Mouse (Mus musculus): ENCODE data around the gene Kcnk16.

Gene Kcnk16

GRCm38 (mm10) chr14:20230063-20230491, 38.9 kb downstream of the Kcnk16 start:
- no peak for DNase-seq (ENCODE audit: low spot score)

GRCm38 (mm10) chr14:20229437-20229836, 39.6 kb downstream of the Kcnk16 start:
- no peak for DNase-seq (ENCODE audit: low spot score)

GRCm38 (mm10) chr14:20228336-20228735, 40.7 kb downstream of the Kcnk16 start:
- DNase-seq (ENCODE audit: low spot score), result no peak

- no peak for DNase-seq (ENCODE audit: low spot score)
These were observed 42.0 kb downstream of the Kcnk16 start for GRCm38 (mm10) chr14:20226982-20227381.

- DNase-seq (ENCODE audit: low spot score), result no peak
These were observed 42.5 kb downstream of the Kcnk16 start for GRCm38 (mm10) chr14:20226488-20226887.

GRCm38 (mm10) chr14:20225525-20225924, 43.5 kb downstream of the Kcnk16 start:
- no peak for DNase-seq (ENCODE audit: low spot score)

GRCm38 (mm10) chr14:20224576-20225218, 44.3 kb downstream of the Kcnk16 start:
- DNase-seq (ENCODE audit: low spot score), result no peak

- peak; percentile 34 for DNase-seq (ENCODE audit: low spot score)
These were observed 44.8 kb downstream of the Kcnk16 start for GRCm38 (mm10) chr14:20224163-20224562.

GRCm38 (mm10) chr14:20223253-20223652, 45.7 kb downstream of the Kcnk16 start:
- no peak for DNase-seq (ENCODE audit: low spot score)

GRCm38 (mm10) chr14:20221083-20221482, 47.9 kb downstream of the Kcnk16 start:
- DNase-seq (ENCODE audit: low spot score), result no peak

- no peak for DNase-seq (ENCODE audit: low spot score)
These were observed 49.1 kb downstream of the Kcnk16 start for GRCm38 (mm10) chr14:20219849-20220248.

GRCm38 (mm10) chr14:20217299-20217864, 51.6 kb downstream of the Kcnk16 start:
- no peak for DNase-seq (ENCODE audit: low spot score)

- DNase-seq (ENCODE audit: low spot score), result no peak
These were observed 52.3 kb downstream of the Kcnk16 start for GRCm38 (mm10) chr14:20216561-20217298.

GRCm38 (mm10) chr14:20215826-20216225, 53.2 kb downstream of the Kcnk16 start:
- no peak for DNase-seq (ENCODE audit: low spot score)

- DNase-seq (ENCODE audit: low spot score), result no peak
These were observed 54.9 kb downstream of the Kcnk16 start for GRCm38 (mm10) chr14:20214125-20214524.

- DNase-seq (ENCODE audit: low spot score), result no peak
These were observed 57.0 kb downstream of the Kcnk16 start for GRCm38 (mm10) chr14:20211754-20212601.
